Mouse (Mus musculus) heart, embryonic 14.5 days (tissue): Measurements from ENCODE around the gene Lypd6b. TPM values are rescaled to one million over a fixed set of nuclear protein-coding genes. Genes with fewer than 3 reads are reported as not detected.

Experiments
- ATAC-seq: fragments of 200-750 bp; cut with Nextera tagmentation; 2 replicates; pipeline ENCODE4 v1.8.0; 2017; ENCODE audit warnings: low read depth, moderate TSS enrichment; ENCODE audit not compliant: insufficient number of reproducible peaks, insufficient read depth, low FRiP score
- H3K27ac ChIP-seq, 2 experiments: fragments of 200-500 bp in 1 of 2; fragments of 300-500 bp in 1 of 2; sonication (generic) in 1 of 2; replicated peaks in 1 of 2; 2 replicates each; pipeline ENCODE4 v1.5.1; 2012 to 2014; ENCODE audit warnings: low read depth in 2 of 2, low read length in 2 of 2, control low read depth in 1 of 2, mild to moderate bottlenecking in 1 of 2, mixed read lengths in 1 of 2; ENCODE audit not compliant: control insufficient read depth in 1 of 2, insufficient read depth in 1 of 2
- H3K27me3 ChIP-seq: fragments of 300-500 bp; sonication (generic); 2 replicates; pipeline ENCODE4 v1.6.1; 2014; ENCODE audit warnings: mild to moderate bottlenecking, low read length, control low read depth; ENCODE audit not compliant: control insufficient read depth, insufficient read depth
- H3K36me3 ChIP-seq: fragments of 300-500 bp; sonication (generic); 2 replicates; pipeline ENCODE4 v1.6.1; 2014; ENCODE audit warnings: mild to moderate bottlenecking, control low read depth, low read length, mixed read lengths; ENCODE audit not compliant: control insufficient read depth, insufficient read depth
- H3K4me1 ChIP-seq, 2 experiments: fragments of 200-500 bp in 1 of 2; fragments of 300-500 bp in 1 of 2; sonication (generic) in 1 of 2; 2 replicates each; pipeline ENCODE4 v1.6.1; 2012 to 2014; ENCODE audit warnings: low read length in 2 of 2, control low read depth in 1 of 2, mixed read lengths in 1 of 2; ENCODE audit not compliant: control insufficient read depth in 2 of 2, insufficient read depth in 2 of 2
- H3K4me2 ChIP-seq: fragments of 300-500 bp; sonication (generic); 2 replicates; pipeline ENCODE4 v1.6.1; 2014; ENCODE audit warnings: mild to moderate bottlenecking, low read length
- H3K4me3 ChIP-seq, 2 experiments: fragments of 200-500 bp in 1 of 2; fragments of 300-500 bp in 1 of 2; sonication (generic) in 1 of 2; 2 replicates each; pipeline ENCODE4 v1.5.1; 2012 to 2014; ENCODE audit warnings: low read length in 2 of 2, mild to moderate bottlenecking in 2 of 2, control low read depth in 1 of 2, low read depth in 1 of 2, moderate library complexity in 1 of 2; ENCODE audit not compliant: control insufficient read depth in 1 of 2, insufficient read depth in 1 of 2
- H3K9ac ChIP-seq: fragments of 300-500 bp; sonication (generic); 2 replicates; pipeline ENCODE4 v1.6.1; 2014; ENCODE audit warnings: mild to moderate bottlenecking, low read length
- H3K9me3 ChIP-seq: fragments of 300-500 bp; sonication (generic); 2 replicates; pipeline ENCODE4 v1.6.1; 2016; ENCODE audit warnings: low read length, control low read depth; ENCODE audit not compliant: control insufficient read depth
- WGBS: fragments of 180-500 bp; shearing (Covaris S2); extraction: QIAGEN DNeasy Blood & Tissue Kit; methylation state at CpG from one replicate; pipeline ENCODE4 v1.1.7; 2014; 5-methylcytosine and 5-hydroxymethylcytosine counted together
- polyA plus RNA-seq: library from polyadenylated mRNA; unstranded; fragments of >200 nt; fragmentation: Nextera tagmentation; extraction: Ambion mirVana; gene quantifications from 2 replicates; pipeline ENCODE4 v1.2.1, GENCODE M21; 2014

Gene Lypd6b
- polyA plus RNA-seq, 1 experiment from 2014 or later = 2.3 TPM

DNA sequence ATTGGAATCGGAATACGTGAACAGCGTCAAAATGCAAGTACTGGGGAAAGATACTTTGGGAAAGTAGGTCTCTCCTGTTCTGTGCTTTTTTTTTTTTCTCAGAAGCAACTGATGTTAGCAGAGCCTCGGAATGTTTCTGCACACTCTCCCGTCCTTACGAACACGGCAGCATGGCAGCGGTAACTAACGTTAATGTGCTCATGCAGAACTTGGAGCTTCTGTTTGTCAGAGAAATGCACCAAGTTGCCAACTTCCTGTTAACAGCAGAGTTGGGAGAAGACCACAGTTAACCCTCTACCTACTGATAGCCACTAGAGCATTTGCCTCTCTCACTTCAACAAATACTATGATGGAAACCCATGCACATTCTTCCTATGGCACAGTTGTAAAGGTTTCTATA, 93.0 kb downstream of the Lypd6b start:
- Histone ChIP-seq H3K27me3 (no peaks in the 10 kb centered on the region), H3K9ac (no peak overlapping the region), H3K4me1 (peaks cover 0 to 2% of the 10 kb centered on the region in 2 experiments; a peak in 1 of 4 replicates), H3K9me3 (no peaks in the 10 kb centered on the region), H3K36me3 (no peaks in the 10 kb centered on the region), H3K4me2 (no peak overlapping the region), H3K4me3 (no peak overlapping the region), H3K27ac (no peak overlapping the region)
- WGBS = 69% methylated on average over 9 of the region's 9 CpGs
- ATAC-seq = no peak

DNA sequence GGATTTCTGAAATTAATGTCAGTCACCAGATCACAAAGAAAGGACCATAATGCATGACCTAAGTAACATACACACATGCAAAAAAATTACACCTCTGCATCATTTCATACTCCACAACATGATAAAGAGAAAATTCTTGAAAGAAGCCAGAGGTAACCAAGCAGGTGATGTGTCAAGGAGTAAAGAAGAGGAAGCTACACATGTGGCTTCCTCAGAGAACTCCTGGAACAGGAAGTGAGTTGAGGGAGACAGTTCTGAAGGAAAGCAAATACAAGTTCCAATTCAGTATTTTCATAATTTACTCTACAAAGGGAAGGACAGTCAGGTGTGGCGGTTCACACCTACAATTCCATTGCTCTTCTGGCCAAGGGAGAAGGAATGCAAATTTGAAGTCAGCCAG, 93.5 kb downstream of the Lypd6b start:
- Histone ChIP-seq H3K9ac (no peak overlapping the region), H3K4me1 (peaks cover 0 to 2% of the 10 kb centered on the region in 2 experiments; a peak in 1 of 4 replicates), H3K4me2 (no peak overlapping the region), H3K27ac (no peak overlapping the region), H3K4me3 (no peak overlapping the region), H3K36me3 (no peaks in the 10 kb centered on the region), H3K27me3 (no peaks in the 10 kb centered on the region), H3K9me3 (no peaks in the 10 kb centered on the region)
- WGBS = 89% methylated on average over 1 of the region's 1 CpGs
- ATAC-seq = no peak

DNA sequence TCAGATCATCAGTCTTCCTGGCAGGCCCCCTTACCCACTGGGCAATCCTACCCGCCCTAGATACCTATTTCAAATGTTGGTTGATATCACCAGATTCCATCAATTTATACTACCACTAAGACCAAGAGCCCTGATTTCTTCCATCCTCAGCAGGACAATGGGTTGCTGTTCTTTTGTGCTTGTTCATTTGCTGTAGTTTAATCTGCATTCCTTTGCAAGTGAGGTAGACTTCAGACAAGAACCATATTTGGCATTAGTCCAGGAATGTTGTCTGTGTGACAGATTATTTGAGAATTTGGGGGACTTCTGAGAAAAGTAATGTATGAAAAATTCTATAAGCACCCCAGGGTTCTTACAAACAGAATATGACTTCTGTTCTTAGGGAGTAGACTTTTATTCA, 95.0 kb downstream of the Lypd6b start:
- Histone ChIP-seq H3K27ac (no peak overlapping the region), H3K4me2 (no peak overlapping the region), H3K4me3 (no peak overlapping the region), H3K36me3 (no peaks in the 10 kb centered on the region), H3K4me1 (peaks cover 0 to 2% of the 10 kb centered on the region in 2 experiments; a peak in 1 of 4 replicates), H3K9ac (no peak overlapping the region), H3K27me3 (no peaks in the 10 kb centered on the region), H3K9me3 (no peaks in the 10 kb centered on the region)
- ATAC-seq = no peak
- WGBS = 79% methylated on average over 1 of the region's 1 CpGs

DNA sequence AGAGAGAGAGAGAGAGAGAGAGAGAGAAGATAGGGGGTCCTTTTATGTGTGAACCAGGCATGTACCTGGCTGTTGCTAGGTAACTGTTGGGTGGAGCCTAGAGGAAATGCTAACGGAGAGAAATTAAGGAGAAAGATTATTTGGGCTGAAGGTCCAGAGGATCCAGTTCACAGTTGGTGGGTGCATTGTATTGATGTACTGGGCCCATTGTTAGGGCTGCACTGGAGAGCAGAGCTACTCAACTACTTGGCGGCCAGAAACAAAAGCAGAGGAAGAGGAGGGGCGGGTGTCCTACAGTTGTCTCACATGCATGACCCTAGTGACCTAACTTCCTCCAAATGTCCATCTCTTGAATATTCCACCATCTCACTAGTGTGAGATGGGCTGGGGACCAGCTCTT, 96.5 kb downstream of the Lypd6b start:
- WGBS = 59% methylated on average over 3 of the region's 3 CpGs
- Histone ChIP-seq H3K27me3 (no peaks in the 10 kb centered on the region), H3K9ac (no peak overlapping the region), H3K4me1 (peaks cover 0 to 4% of the 10 kb centered on the region in 2 experiments; a peak in 2 of 4 replicates), H3K9me3 (no peaks in the 10 kb centered on the region), H3K36me3 (no peaks in the 10 kb centered on the region), H3K4me2 (no peak overlapping the region), H3K4me3 (no peak overlapping the region), H3K27ac (no peak overlapping the region)
- ATAC-seq = no peak

DNA sequence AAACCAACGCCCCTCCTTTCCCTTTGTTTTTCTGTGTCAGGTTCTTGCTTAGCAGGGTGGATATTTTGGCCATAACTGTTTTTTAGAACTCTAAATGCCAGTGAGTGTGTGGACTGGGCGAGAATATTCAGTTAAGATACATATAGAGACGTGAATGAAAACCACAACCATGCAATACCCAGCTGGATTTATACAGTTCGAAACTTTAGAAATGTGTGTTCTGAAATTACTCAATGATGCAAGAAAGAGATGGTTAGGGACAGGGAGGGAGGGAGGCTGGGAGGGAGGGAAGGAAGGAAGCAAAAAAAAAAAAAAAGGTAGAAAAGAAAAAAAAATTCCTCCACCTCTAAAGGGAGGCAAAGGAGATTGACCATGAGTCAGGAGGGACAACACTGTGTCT, 98.7 kb downstream of the Lypd6b start:
- H3K9me3 ChIP-seq = no peaks in the 10 kb centered on the region
- no peak overlapping the region for H3K27ac ChIP-seq
- H3K4me2 ChIP-seq = no peak overlapping the region
- no peak for ATAC-seq
- 81% methylated on average over 4 of the region's 4 CpGs for WGBS
- H3K4me3 ChIP-seq = no peak overlapping the region
- no peak overlapping the region for H3K9ac ChIP-seq
- peaks cover 0 to 2% of the 10 kb centered on the region in 2 experiments; a peak in 1 of 4 replicates for H3K4me1 ChIP-seq
- H3K27me3 ChIP-seq = no peaks in the 10 kb centered on the region
- H3K36me3 ChIP-seq = no peaks in the 10 kb centered on the region

DNA sequence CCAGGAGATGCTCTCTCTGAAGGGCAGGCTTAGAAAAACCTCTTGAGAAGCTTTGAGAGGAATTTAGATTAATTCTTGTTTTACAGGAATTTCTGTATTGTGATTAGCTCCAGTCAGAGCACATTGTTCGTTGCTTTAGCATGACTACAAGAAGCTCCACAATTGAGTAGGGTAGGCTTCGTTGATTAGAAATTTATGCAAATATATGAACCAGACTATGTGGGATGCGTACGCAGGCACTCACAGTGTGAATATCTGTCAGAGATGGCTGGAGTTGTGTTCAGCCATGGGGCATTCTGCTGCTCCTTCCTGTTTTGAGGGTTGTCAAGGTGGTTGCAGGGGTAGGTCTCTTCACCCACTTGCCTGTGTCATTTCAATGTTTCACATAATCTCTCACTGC, 100.9 kb downstream of the Lypd6b start:
- Histone ChIP-seq H3K4me3 (no peak overlapping the region), H3K9ac (no peak overlapping the region), H3K4me2 (no peak overlapping the region), H3K27ac (no peak overlapping the region), H3K4me1 (peaks cover 0 to 2% of the 10 kb centered on the region in 2 experiments; a peak in 1 of 4 replicates), H3K36me3 (no peaks in the 10 kb centered on the region), H3K9me3 (no peaks in the 10 kb centered on the region), H3K27me3 (no peaks in the 10 kb centered on the region)
- WGBS = 71% methylated on average over 4 of the region's 4 CpGs
- no peak for ATAC-seq

DNA sequence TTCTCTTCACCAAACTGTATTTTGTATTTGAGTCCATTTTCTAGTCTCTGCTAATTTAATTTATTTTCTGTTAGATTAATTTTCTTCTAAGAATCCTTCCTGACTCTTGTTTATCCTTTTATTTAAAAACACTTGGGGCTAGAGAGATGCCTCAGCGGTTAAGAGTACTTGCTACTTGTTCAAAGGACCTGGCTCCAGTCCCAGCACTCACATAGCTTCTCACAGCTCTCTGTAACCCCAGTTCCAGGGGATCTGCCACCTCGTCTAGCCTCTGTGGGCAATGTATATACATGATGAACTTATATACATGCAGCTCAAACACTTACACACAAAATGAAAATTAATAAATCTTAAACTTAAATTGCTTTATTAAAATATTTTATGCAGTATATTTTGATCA, 103.2 kb downstream of the Lypd6b start:
- H3K36me3 ChIP-seq = no peaks in the 10 kb centered on the region
- H3K27ac ChIP-seq = no peak overlapping the region
- 29% methylated on average over 2 of the region's 2 CpGs for WGBS
- H3K27me3 ChIP-seq = no peaks in the 10 kb centered on the region
- H3K4me2 ChIP-seq = no peak overlapping the region
- H3K9ac ChIP-seq = no peak overlapping the region
- no peak for ATAC-seq
- H3K4me1 ChIP-seq = peaks cover 0 to 2% of the 10 kb centered on the region in 2 experiments; a peak in 1 of 4 replicates
- no peaks in the 10 kb centered on the region for H3K9me3 ChIP-seq
- no peak overlapping the region for H3K4me3 ChIP-seq

DNA sequence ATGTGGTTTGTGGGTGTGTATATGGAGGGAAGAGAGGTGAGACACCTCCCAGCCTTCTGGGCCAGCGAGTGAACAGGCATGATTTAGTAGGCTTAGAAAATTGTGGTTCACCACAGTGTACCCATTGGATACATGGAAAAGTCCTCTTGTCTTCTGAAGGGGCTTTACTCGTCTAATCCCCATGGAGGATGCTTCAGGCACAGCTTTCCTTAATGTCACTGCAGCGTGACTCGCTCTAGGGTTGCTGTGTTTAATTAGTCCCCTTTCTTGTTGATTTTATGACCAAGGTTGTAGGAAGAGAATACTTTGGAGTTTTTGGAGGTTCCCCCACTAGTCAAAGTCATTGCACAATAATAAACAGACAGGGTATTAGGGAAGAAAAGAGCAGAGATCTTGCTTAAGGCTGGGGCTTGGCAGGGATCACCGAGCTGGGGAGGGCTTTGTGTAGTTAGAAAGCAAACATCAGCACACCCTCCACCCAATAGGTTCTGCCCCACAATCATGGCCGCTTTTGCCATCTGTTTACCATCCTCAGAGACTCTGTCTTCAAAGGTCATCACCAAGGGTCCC, 122.4 kb downstream of the Lypd6b start:
- H3K9ac ChIP-seq = no peak overlapping the region
- 85% methylated on average over 6 of the region's 6 CpGs for WGBS

More for the DNA sequence above, 122.4 kb downstream of the Lypd6b start:
- Histone ChIP-seq H3K4me2 (no peak overlapping the region), H3K27me3 (no peaks in the 10 kb centered on the region), H3K27ac (no peak overlapping the region), H3K36me3 (no peaks in the 10 kb centered on the region), H3K9me3 (no peaks in the 10 kb centered on the region), H3K4me3 (no peak overlapping the region), H3K4me1 (no peaks in the 10 kb centered on the region; a peak in 2 of 4 replicates)
- ATAC-seq = no peak
